Mouse (Mus musculus): ENCODE measurements around the gene Uncx.

DNA sequence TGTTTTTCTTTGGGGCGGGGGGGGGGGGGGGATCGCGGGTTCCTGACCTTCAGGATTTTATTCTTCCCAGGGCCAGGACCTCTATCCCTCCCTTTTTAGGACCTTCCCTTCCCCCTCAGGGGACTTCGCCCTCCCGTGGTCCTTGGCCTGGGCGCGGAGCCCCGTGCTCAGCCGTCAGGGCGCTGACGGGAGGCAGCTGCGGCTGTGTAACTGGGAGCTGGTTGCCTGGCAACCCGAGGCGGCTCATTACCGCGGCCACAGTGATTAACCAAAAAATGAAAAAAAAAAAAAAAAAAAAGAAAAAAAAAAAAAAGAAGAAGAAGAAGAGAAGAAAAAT, 15.1 kb downstream of the Uncx start:
- TF ChIP-seq CTCF (conservative IDR thresholded peaks at IDR 0.05; ENCODE audit: low read length) (no peak), NANOG (IDR thresholded peaks at IDR 0.05; ENCODE audit: borderline replicate concordance, low read length) (no peak)

Data from E14TG2a.4 (cell line).